Mouse (Mus musculus): ENCODE data around the gene Vhl.
"Not testable (repeated sequence)": the region's sequence is repeated elsewhere in the genome, so short reads cannot be mapped to it uniquely, and the experiment has no call there.

Vhl gene

GRCm38 (mm10) chr6:113664305-113664704 is 40.5 kb downstream of the Vhl start:
- CTCF ChIA-PET = interaction anchor here in 2 of 4 experiments (0.6 to 1.7 kb wide), 3 partner anchors 9 to 295 kb away, joined by 3 to 6 read pairs (median 5); partner anchors contain the start of gene Irak2 (in 1 of the 2)

GRCm38 (mm10) chr6:113667611-113668122 is 43.9 kb downstream of the Vhl start:
- POLR2A ChIA-PET = interaction anchor here in 2 of 4 experiments (0.6 to 2.6 kb wide), 11 partner anchors 8 to 429 kb away, joined by 3 to 10 read pairs (median 4); partner anchors contain the start of genes Atp2b2 (in 1 of the 2) and Tatdn2 (in 1 of the 2)
- CTCF ChIA-PET = interaction anchor here in 3 of 4 experiments (0.6 to 1.3 kb wide), 4 partner anchors 23 to 29 kb away, joined by 3 to 8 read pairs (median 3); partner anchors contain the start of gene Irak2 (in 3 of the 3)

More at GRCm38 (mm10) chr6:113664305-113664704, 40.5 kb downstream of the Vhl start:
- POLR2A ChIA-PET = interaction anchor here in 3 of 4 experiments (0.6 to 1.1 kb wide), 3 partner anchors 10 to 32 kb away, joined by 3 read pairs; partner anchors contain the start of gene Tatdn2 (in 1 of the 3)

GRCm38 (mm10) chr6:113668287-113669154 is 44.8 kb downstream of the Vhl start:
- ChIA-PET CTCF (interaction anchor here in 2 of 4 experiments (1.1 to 1.3 kb wide), 2 partner anchors 30 kb away, joined by 3 to 8 read pairs; partner anchors contain the start of gene Irak2 (in 2 of the 2)), POLR2A (interaction anchor here in 2 of 4 experiments (0.7 to 2.6 kb wide), 8 partner anchors 7 to 374 kb away, joined by 3 to 10 read pairs (median 4); partner anchors contain the start of genes Atp2b2 (in 1 of the 2) and Tatdn2 (in 1 of the 2))

- ChIA-PET POLR2A (interaction anchor here in 3 of 4 experiments (0.6 to 2.4 kb wide), 6 partner anchors 9 to 70 kb away, joined by 3 to 16 read pairs (median 6); partner anchors contain the start of genes Fancd2os (in 1 of the 3) and Irak2 (in 1 of the 3)), CTCF (no interaction called here)
These were observed 46.1 kb downstream of the Vhl start for GRCm38 (mm10) chr6:113669821-113670220.

GRCm38 (mm10) chr6:113672029-113672428 is 48.3 kb downstream of the Vhl start:
- CTCF ChIA-PET = interaction anchor here in 1 of 4 experiments (1.2 to 1.8 kb wide), 2 partner anchors 10 to 34 kb away, joined by 3 to 11 read pairs; partner anchors contain the start of gene Irak2
- POLR2A ChIA-PET = not testable (repeated sequence)

GRCm38 (mm10) chr6:113672989-113673388 is 49.2 kb downstream of the Vhl start:
- ChIA-PET POLR2A (interaction anchor here (0.6 to 7.2 kb wide), 16 partner anchors 10 to 291 kb away, joined by 3 to 37 read pairs (median 4); partner anchors contain the start of genes Irak2 (in 2 of the 4) and Tatdn2 (in 2 of the 4)), CTCF (interaction anchor here in 2 of 4 experiments (0.5 to 2.4 kb wide), 6 partner anchors 9 to 79 kb away, joined by 3 to 10 read pairs (median 4); partner anchors contain the start of gene Irak2 (in 1 of the 2))

- ChIA-PET CTCF (interaction anchor here in 3 of 4 experiments (0.7 to 2.6 kb wide), 6 partner anchors 11 to 37 kb away, joined by 3 to 13 read pairs (median 3); partner anchors contain the start of gene Irak2 (in 2 of the 3)), POLR2A (interaction anchor here (0.6 to 7.2 kb wide), 19 partner anchors 7 to 260 kb away, joined by 3 to 37 read pairs (median 5); partner anchors contain the start of genes Tatdn2 (in 3 of the 4), Irak2 (in 2 of the 4) and Fancd2os (in 1 of the 4))
These were observed 51.5 kb downstream of the Vhl start for GRCm38 (mm10) chr6:113675234-113675633.

- ChIA-PET POLR2A (interaction anchor here in 3 of 4 experiments (0.6 to 7.2 kb wide), 24 partner anchors 8 to 638 kb away, joined by 3 to 37 read pairs (median 6); partner anchors contain the start of genes Tatdn2 (in 3 of the 3), Fancd2os (in 1 of the 3) and Irak2 (in 1 of the 3)), CTCF (interaction anchor here in 3 of 4 experiments (0.7 to 2.6 kb wide), 5 partner anchors 10 to 38 kb away, joined by 3 to 13 read pairs (median 4); partner anchors contain the start of gene Irak2 (in 2 of the 3))
These were observed 52.2 kb downstream of the Vhl start for GRCm38 (mm10) chr6:113675991-113676390.

GRCm38 (mm10) chr6:113677070-113677734 is 53.4 kb downstream of the Vhl start:
- POLR2A ChIA-PET = interaction anchor here (0.6 to 7.2 kb wide), 27 partner anchors 10 to 236 kb away, joined by 3 to 37 read pairs (median 4); partner anchors contain the start of genes Tatdn2 (in 3 of the 4), Irak2 (in 2 of the 4) and Fancd2os (in 1 of the 4)
- CTCF ChIA-PET = interaction anchor here in 2 of 4 experiments (0.9 to 2.6 kb wide), 3 partner anchors 37 to 39 kb away, joined by 4 to 13 read pairs (median 6); partner anchors contain the start of gene Irak2 (in 2 of the 2)

- ChIA-PET CTCF (interaction anchor here in 3 of 4 experiments (0.6 to 1.1 kb wide), 5 partner anchors 12 to 305 kb away, joined by 3 to 6 read pairs (median 4); partner anchors contain the start of genes Irak2 (in 1 of the 3) and Tatdn2 (in 1 of the 3)), POLR2A (interaction anchor here in 3 of 4 experiments (0.6 to 7.2 kb wide), 17 partner anchors 8 to 237 kb away, joined by 3 to 37 read pairs (median 5); partner anchors contain the start of genes Tatdn2 (in 3 of the 3), Irak2 (in 1 of the 3) and Jagn1 (in 1 of the 3))
These were observed 54.7 kb downstream of the Vhl start for GRCm38 (mm10) chr6:113678246-113679012.

- ChIA-PET POLR2A (interaction anchor here in 3 of 4 experiments (0.6 to 4.6 kb wide), 5 partner anchors 10 to 68 kb away, joined by 3 to 31 read pairs (median 13); partner anchors contain the start of gene Tatdn2 (in 1 of the 3)), CTCF (no interaction called here)
These were observed 56.3 kb downstream of the Vhl start for GRCm38 (mm10) chr6:113679993-113680566.
